Mouse (Mus musculus): Measurements from ENCODE around the gene Parp16. TPM values are rescaled to one million over a fixed set of nuclear protein-coding genes. Genes with fewer than 3 reads are reported as not detected.
"Not testable (repeated sequence)": the region's sequence is repeated elsewhere in the genome, so short reads cannot be mapped to it uniquely, and the experiment has no call there.

Parp16 gene
- polyA plus RNA-seq, 1 experiment: 16.3 TPM

DNA sequence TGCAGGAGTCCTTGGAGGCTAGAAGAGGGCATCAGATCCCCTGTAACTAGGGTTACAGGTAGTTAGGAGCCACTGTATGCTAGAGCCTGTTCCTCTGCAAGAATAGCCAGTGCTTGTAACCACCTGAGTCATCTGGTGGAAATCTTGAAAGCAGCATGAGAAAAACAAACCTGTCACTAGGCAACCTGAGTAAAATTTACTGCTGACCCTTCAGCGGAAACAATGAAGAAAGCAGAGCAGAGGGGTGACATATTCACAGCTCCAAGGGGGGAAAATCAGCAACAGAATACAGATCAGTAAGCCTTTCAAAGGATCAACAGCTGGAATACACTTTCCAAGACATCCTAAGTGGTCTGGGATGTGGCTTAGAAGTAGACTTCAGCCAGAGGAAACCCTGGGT, 16.4 kb downstream of the Parp16 start:
- H3K4me1 ChIP-seq (ENCODE audit: control insufficient read depth, insufficient read depth, insufficient read length, low read length): peaks cover 9% of the 10 kb centered on the region; the same call in 1 of the 2 replicates
- H3K27me3 ChIP-seq (ENCODE audit: control insufficient read depth, insufficient read depth, low read length): no peaks in the 10 kb centered on the region
- H3K36me3 ChIP-seq (ENCODE audit: control insufficient read depth, insufficient read depth, low read length): no peaks in the 10 kb centered on the region
- no peak overlapping the region for H3K27ac ChIP-seq (ENCODE audit: insufficient read depth, low read depth, low read length)
- no peak for TF ChIP-seq CTCF (IDR thresholded peaks at IDR 0.05; ENCODE audit: extremely low read depth, insufficient read length, insufficient replicate concordance, low read depth, low read length)
- 74% methylated on average over 1 of the region's 1 CpGs for WGBS
- no peak overlapping the region for H3K4me3 ChIP-seq (ENCODE audit: low read depth, low read length)

DNA sequence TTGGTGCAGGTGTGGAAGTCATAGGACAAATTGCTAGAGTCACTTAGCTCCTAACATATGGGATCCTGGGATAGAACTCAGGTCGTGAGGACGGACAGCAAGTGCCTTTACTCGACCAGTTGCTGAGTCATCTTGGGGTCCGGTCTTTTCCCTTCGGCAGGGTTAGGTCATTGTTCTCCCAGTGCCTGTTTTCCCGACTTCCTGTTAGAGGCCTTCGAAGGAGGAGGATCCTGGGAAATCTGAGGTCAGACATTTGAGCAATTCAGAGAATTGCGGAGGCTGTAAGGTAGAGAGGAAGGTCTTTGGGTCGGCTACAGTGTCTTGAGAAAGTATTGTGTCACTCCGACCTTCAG, 19.2 kb downstream of the Parp16 start:
- no peaks in the 10 kb centered on the region for H3K36me3 ChIP-seq (ENCODE audit: control insufficient read depth, insufficient read depth, low read length)
- WGBS: 9% methylated on average over 10 of the region's 10 CpGs
- TF ChIP-seq POLR2A (IDR thresholded peaks at IDR 0.05; ENCODE audit: low read depth, low read length) (no peak), CTCF (IDR thresholded peaks at IDR 0.05; ENCODE audit: extremely low read depth, insufficient read length, insufficient replicate concordance, low read depth, low read length) (no peak)
- peak overlapping the region; percentile 100 for H3K27ac ChIP-seq (ENCODE audit: insufficient read depth, low read depth, low read length)
- peak overlapping the region; percentile 84 for H3K4me3 ChIP-seq (ENCODE audit: low read depth, low read length)
- peaks cover 23% of the 10 kb centered on the region; the same call in 1 of the 2 replicates for H3K4me1 ChIP-seq (ENCODE audit: control insufficient read depth, insufficient read depth, insufficient read length, low read length)
- no peaks in the 10 kb centered on the region for H3K27me3 ChIP-seq (ENCODE audit: control insufficient read depth, insufficient read depth, low read length)

DNA sequence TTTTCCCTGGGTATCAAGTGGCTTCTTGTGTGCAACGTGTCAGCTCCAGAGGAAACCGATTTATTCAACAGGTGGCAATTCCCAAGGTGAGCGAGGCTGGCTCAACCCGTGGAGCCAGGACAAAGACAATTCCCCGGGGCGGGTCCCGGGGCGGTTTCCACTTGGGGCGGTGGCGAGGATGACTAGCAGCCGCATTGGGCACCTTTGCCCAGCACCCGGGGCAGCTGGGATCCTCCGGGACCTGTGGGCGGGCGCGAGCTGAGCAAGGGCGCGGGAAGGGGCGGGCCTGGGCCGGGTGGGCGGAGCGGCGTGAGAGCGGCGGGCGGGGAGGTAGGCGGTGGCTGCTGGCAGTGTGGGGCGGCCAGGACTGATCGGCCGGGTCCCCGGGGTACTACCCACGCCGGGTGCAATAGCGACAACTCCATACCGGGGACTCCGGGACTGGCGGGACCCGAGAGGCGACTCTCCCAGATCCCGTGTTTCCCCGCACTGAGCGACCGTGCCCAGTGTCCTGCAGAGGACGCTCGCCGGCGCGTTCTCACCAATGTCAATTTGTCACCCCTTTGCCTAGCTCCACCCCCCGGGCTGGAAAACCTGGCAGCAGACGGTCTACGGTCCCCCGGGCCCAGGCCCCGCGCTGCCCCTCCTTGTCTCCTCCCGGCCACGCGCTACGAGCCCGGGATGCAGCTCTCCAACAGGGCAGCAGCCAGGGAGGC, 19.8 kb downstream of the Parp16 start:
- TF ChIP-seq CTCF (IDR thresholded peaks at IDR 0.05; ENCODE audit: extremely low read depth, insufficient read length, insufficient replicate concordance, low read depth, low read length) (no peak; the same call in 1 of the 2 replicates), POLR2A (IDR thresholded peaks at IDR 0.05; ENCODE audit: low read depth, low read length) (no peak; the same call in 1 of the 2 replicates)
- peaks cover 23% of the 10 kb centered on the region; the same call in 1 of the 2 replicates for H3K4me1 ChIP-seq (ENCODE audit: control insufficient read depth, insufficient read depth, insufficient read length, low read length)
- H3K27ac ChIP-seq (ENCODE audit: insufficient read depth, low read depth, low read length): peak overlapping the region; percentile 100
- peak overlapping the region; percentile 84 for H3K4me3 ChIP-seq (ENCODE audit: low read depth, low read length)
- H3K27me3 ChIP-seq (ENCODE audit: control insufficient read depth, insufficient read depth, low read length): no peaks in the 10 kb centered on the region
- H3K36me3 ChIP-seq (ENCODE audit: control insufficient read depth, insufficient read depth, low read length): no peaks in the 10 kb centered on the region
- under 1% methylated on average over 57 of the region's 59 CpGs for WGBS

DNA sequence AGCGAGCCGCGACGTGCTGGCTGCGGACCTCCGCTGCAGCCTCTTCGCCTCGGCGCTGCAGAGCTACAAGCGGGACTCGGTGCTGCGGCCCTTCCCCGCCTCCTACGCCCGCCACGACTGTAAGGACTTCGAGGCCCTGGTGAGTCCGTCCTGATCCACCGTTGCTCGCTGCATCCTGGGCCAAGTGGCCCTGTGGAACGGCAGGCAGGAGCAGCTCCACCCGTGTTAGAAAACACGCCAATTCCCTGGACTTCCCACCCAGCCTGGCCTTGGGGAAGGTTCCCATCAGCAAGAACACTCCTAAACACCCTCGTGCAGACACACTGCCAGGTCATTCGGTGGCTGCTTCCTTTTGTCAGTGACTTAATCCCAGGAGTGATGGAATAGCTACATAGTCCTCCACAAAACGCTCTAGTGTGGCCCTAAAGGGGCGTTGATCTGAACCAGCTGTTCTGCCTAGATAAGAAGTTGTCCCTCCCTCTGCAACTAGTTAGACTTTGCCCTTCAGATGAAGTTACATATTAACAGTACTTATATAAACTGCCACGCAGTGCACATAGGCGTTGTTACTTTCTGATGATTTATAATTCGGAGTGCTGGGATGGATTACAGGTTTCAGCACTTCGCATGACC, 20.5 kb downstream of the Parp16 start:
- WGBS: 3% methylated on average over 31 of the region's 31 CpGs
- peak overlapping the region; percentile 84 for H3K4me3 ChIP-seq (ENCODE audit: low read depth, low read length)
- TF ChIP-seq CTCF (IDR thresholded peaks at IDR 0.05; ENCODE audit: extremely low read depth, insufficient read length, insufficient replicate concordance, low read depth, low read length) (no peak), POLR2A (IDR thresholded peaks at IDR 0.05; ENCODE audit: low read depth, low read length) (peak; percentile 75)
- H3K27ac ChIP-seq (ENCODE audit: insufficient read depth, low read depth, low read length): peak overlapping the region; percentile 97
- no peaks in the 10 kb centered on the region for H3K36me3 ChIP-seq (ENCODE audit: control insufficient read depth, insufficient read depth, low read length)
- peaks cover 25% of the 10 kb centered on the region; the same call in 1 of the 2 replicates for H3K4me1 ChIP-seq (ENCODE audit: control insufficient read depth, insufficient read depth, insufficient read length, low read length)
- no peaks in the 10 kb centered on the region for H3K27me3 ChIP-seq (ENCODE audit: control insufficient read depth, insufficient read depth, low read length)

DNA sequence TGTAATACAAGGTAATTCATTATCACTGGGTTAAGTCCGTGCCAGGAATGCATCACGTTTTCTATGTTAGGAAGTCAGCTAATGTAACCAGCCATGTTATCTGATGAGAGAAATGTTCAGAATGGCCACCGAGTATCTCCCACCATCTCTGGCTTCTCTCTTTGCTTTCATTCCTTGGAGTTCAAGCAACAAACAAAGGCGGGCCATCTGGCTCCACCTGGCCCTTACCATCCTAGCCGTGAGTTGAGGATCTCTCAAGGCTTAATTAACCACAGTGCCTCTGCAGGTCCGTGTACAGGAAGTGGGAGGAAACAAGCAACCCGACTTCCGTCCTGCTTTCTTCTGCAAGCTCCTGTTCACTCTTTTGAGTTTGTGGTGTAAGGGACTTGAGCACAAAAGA, 21.8 kb downstream of the Parp16 start:
- Histone ChIP-seq H3K36me3 (ENCODE audit: control insufficient read depth, insufficient read depth, low read length) (no peaks in the 10 kb centered on the region), H3K27ac (ENCODE audit: insufficient read depth, low read depth, low read length) (peak overlapping the region; percentile 70), H3K27me3 (ENCODE audit: control insufficient read depth, insufficient read depth, low read length) (no peaks in the 10 kb centered on the region), H3K4me3 (ENCODE audit: low read depth, low read length) (0 out of 2 replicates have a peak overlapping the region, but pooled peaks have one; percentile 13), H3K4me1 (ENCODE audit: control insufficient read depth, insufficient read depth, insufficient read length, low read length) (peaks cover 25% of the 10 kb centered on the region; the same call in 1 of the 2 replicates)
- WGBS: 25% methylated on average over 8 of the region's 8 CpGs
- TF ChIP-seq CTCF (IDR thresholded peaks at IDR 0.05; ENCODE audit: extremely low read depth, insufficient read length, insufficient replicate concordance, low read depth, low read length) (no peak), POLR2A (IDR thresholded peaks at IDR 0.05; ENCODE audit: low read depth, low read length) (no peak)

DNA sequence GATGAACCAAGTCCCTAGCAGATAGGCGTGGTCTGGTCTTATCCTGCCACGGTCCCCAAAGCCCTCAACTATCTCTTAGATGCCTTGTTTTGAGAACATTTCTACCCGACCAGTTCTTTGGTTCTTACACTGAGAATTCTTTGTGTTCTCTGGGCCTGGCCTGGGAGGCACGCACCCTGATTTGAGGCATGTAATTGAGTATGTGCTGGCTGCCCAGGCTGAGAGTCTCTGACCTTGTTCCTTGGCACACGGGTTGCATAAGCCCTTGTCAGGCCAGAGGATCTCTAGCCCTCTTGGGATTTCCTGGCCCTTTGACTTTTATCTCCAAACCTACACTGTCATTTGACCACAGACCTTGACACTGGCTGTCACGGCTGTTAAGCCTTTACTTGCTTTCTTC, 22.5 kb downstream of the Parp16 start:
- WGBS: 31% methylated on average over 6 of the region's 6 CpGs
- peaks cover 25% of the 10 kb centered on the region; the same call in 1 of the 2 replicates for H3K4me1 ChIP-seq (ENCODE audit: control insufficient read depth, insufficient read depth, insufficient read length, low read length)
- TF ChIP-seq POLR2A (IDR thresholded peaks at IDR 0.05; ENCODE audit: low read depth, low read length): no peak
- no peak overlapping the region for H3K4me3 ChIP-seq (ENCODE audit: low read depth, low read length)
- no peaks in the 10 kb centered on the region for H3K27me3 ChIP-seq (ENCODE audit: control insufficient read depth, insufficient read depth, low read length)
- H3K36me3 ChIP-seq (ENCODE audit: control insufficient read depth, insufficient read depth, low read length): no peaks in the 10 kb centered on the region
- H3K27ac ChIP-seq (ENCODE audit: insufficient read depth, low read depth, low read length): peak overlapping the region; percentile 70

DNA sequence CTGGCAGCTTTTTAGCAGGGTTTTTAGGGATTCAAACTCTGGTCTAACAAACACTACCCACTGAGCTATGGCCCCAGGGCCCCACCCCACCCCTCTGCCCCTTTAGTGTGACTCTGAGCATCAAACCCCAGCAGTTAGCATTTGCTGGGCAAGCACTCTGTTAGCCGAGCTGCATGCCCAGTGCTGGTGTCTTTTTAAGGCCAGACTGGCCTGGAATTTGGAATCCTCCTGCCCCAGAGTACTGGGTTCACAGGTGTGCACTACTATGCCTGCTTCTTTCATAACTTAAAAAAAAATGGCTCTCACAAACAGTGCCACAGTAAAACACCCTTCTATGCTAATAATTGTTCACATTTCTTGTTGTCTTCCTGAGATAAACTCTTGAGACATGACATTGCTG, 23.8 kb downstream of the Parp16 start:
- Histone ChIP-seq H3K4me3 (ENCODE audit: low read depth, low read length) (no peak overlapping the region), H3K27ac (ENCODE audit: insufficient read depth, low read depth, low read length) (no peak overlapping the region), H3K36me3 (ENCODE audit: control insufficient read depth, insufficient read depth, low read length) (no peaks in the 10 kb centered on the region), H3K27me3 (ENCODE audit: control insufficient read depth, insufficient read depth, low read length) (no peaks in the 10 kb centered on the region), H3K4me1 (ENCODE audit: control insufficient read depth, insufficient read depth, insufficient read length, low read length) (peaks cover 25% of the 10 kb centered on the region)
- TF ChIP-seq CTCF (IDR thresholded peaks at IDR 0.05; ENCODE audit: extremely low read depth, insufficient read length, insufficient replicate concordance, low read depth, low read length): no peak
- no peak for TF ChIP-seq POLR2A (IDR thresholded peaks at IDR 0.05; ENCODE audit: low read depth, low read length)
- 71% methylated on average over 1 of the region's 1 CpGs for WGBS

DNA sequence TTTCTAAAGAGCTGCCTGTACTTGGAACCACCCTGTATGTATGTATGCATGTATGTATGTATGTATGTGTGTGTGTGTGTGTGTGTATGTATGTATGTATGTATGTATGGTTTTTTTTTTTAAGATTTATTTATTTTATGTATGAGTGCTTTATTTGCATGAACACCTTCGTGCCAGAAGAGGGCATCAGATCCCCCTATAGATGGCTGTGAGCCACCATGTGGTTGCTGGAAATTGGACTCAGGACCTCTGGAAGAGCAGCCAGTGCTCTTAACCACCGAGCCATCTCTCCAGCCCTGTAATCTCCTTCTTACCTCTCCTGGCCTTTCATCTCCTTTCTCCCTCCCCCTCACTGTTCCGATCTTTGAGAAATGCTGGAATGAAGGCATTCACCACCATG, 25.2 kb downstream of the Parp16 start:
- not testable (repeated sequence) for H3K27ac ChIP-seq (ENCODE audit: insufficient read depth, low read depth, low read length); H3K36me3 ChIP-seq (ENCODE audit: control insufficient read depth, insufficient read depth, low read length); H3K27me3 ChIP-seq (ENCODE audit: control insufficient read depth, insufficient read depth, low read length); H3K4me3 ChIP-seq (ENCODE audit: low read depth, low read length)
- peaks cover 21% of the 10 kb centered on the region for H3K4me1 ChIP-seq (ENCODE audit: control insufficient read depth, insufficient read depth, insufficient read length, low read length)
- 28% methylated on average over 3 of the region's 3 CpGs for WGBS

Data from small intestine, adult 2 months (tissue).